Mouse (Mus musculus): ENCODE results near the gene Sik1. TPM values are rescaled to one million over a fixed set of nuclear protein-coding genes. Genes with fewer than 3 reads are reported as not detected.

Sik1 gene
- polyA plus RNA-seq, 1 experiment: 37.1 TPM

- Histone ChIP-seq H3K79me2 (ENCODE audit: control insufficient read depth, insufficient read depth) (no peaks in the 10 kb centered on the region), H3K27me3 (ENCODE audit: control insufficient read depth, insufficient read depth, insufficient read length) (no peaks in the 10 kb centered on the region), H3K4me3 (no peak overlapping the region), H3K36me3 (ENCODE audit: control insufficient read depth, insufficient read depth) (no peaks in the 10 kb centered on the region), H3K4me2 (ENCODE audit: low read depth) (no peak overlapping the region), H3ac (ENCODE audit: control insufficient read depth, insufficient read length) (no peak overlapping the region)
- no peak for TF ChIP-seq POLR2A (IDR thresholded peaks at IDR 0.05; ENCODE audit: insufficient read length, low read depth)
- TF ChIP-seq SRF (IDR thresholded peaks at IDR 0.05; ENCODE audit: control insufficient read depth, insufficient read length, low read depth): no peak
- TF ChIP-seq CEBPB (IDR thresholded peaks at IDR 0.05; ENCODE audit: insufficient read depth, poor library complexity, severe bottlenecking): no peak
- TF ChIP-seq MAX (IDR thresholded peaks at IDR 0.05; ENCODE audit: low read depth): no peak
- TF ChIP-seq MYOG (IDR thresholded peaks at IDR 0.05; ENCODE audit: control insufficient read depth in 1 of 3, insufficient read depth in 1 of 3, insufficient read length in 2 of 3, low read depth in 2 of 3): no peak
- TF ChIP-seq POLR2AphosphoS2 (IDR thresholded peaks at IDR 0.05; ENCODE audit: insufficient read length, low read depth): no peak
- no peak for TF ChIP-seq USF1 (IDR thresholded peaks at IDR 0.05; ENCODE audit: low read depth)
- TF ChIP-seq REST (IDR thresholded peaks at IDR 0.05; ENCODE audit: insufficient read depth, insufficient read length): no peak
- no peak for TF ChIP-seq TCF12 (IDR thresholded peaks at IDR 0.05; ENCODE audit: insufficient read depth, poor library complexity, severe bottlenecking)
- no peak for TF ChIP-seq TCF3 (IDR thresholded peaks at IDR 0.05; ENCODE audit: insufficient read length, low read depth)
- TF ChIP-seq MYOD1 (IDR thresholded peaks at IDR 0.05; ENCODE audit: control insufficient read depth in 1 of 3, insufficient read length in 2 of 3, low read depth in 2 of 3): no peak
- TF ChIP-seq E2F4 (IDR thresholded peaks at IDR 0.05; ENCODE audit: insufficient read depth): no peak
These were observed 45.7 kb downstream of the Sik1 start for GRCm38 (mm10) chr17:31809894-31810293.

- Histone ChIP-seq H3K27me3 (ENCODE audit: control insufficient read depth, insufficient read depth, insufficient read length) (no peaks in the 10 kb centered on the region), H3K4me3 (no peak overlapping the region), H3K79me2 (ENCODE audit: control insufficient read depth, insufficient read depth) (no peaks in the 10 kb centered on the region), H3K4me2 (ENCODE audit: low read depth) (no peak overlapping the region), H3ac (ENCODE audit: control insufficient read depth, insufficient read length) (no peak overlapping the region), H3K36me3 (ENCODE audit: control insufficient read depth, insufficient read depth) (no peaks in the 10 kb centered on the region)
- TF ChIP-seq POLR2A (IDR thresholded peaks at IDR 0.05; ENCODE audit: insufficient read length, low read depth) (no peak), USF1 (IDR thresholded peaks at IDR 0.05; ENCODE audit: low read depth) (no peak), SRF (IDR thresholded peaks at IDR 0.05; ENCODE audit: control insufficient read depth, insufficient read length, low read depth) (no peak), REST (IDR thresholded peaks at IDR 0.05; ENCODE audit: insufficient read depth, insufficient read length) (no peak), TCF3 (IDR thresholded peaks at IDR 0.05; ENCODE audit: insufficient read length, low read depth) (no peak), E2F4 (IDR thresholded peaks at IDR 0.05; ENCODE audit: insufficient read depth) (no peak), TCF12 (IDR thresholded peaks at IDR 0.05; ENCODE audit: insufficient read depth, poor library complexity, severe bottlenecking) (no peak), MYOD1 (IDR thresholded peaks at IDR 0.05; ENCODE audit: control insufficient read depth in 1 of 3, insufficient read length in 2 of 3, low read depth in 2 of 3) (no peak)
These were observed 46.5 kb downstream of the Sik1 start for GRCm38 (mm10) chr17:31809136-31809535.

- H3K79me2 ChIP-seq (ENCODE audit: control insufficient read depth, insufficient read depth): no peaks in the 10 kb centered on the region
- no peak overlapping the region for H3K4me3 ChIP-seq
- no peaks in the 10 kb centered on the region for H3K27me3 ChIP-seq (ENCODE audit: control insufficient read depth, insufficient read depth, insufficient read length)
- no peaks in the 10 kb centered on the region for H3K36me3 ChIP-seq (ENCODE audit: control insufficient read depth, insufficient read depth)
- peak overlapping the region; percentile 44 for H3K4me2 ChIP-seq (ENCODE audit: low read depth)
- no peak overlapping the region for H3ac ChIP-seq (ENCODE audit: control insufficient read depth, insufficient read length)
- TF ChIP-seq MYOD1 (IDR thresholded peaks at IDR 0.05; ENCODE audit: control insufficient read depth in 1 of 3, insufficient read length in 2 of 3, low read depth in 2 of 3) (peak in 1 of 3 experiments; percentile 38), MYOG (IDR thresholded peaks at IDR 0.05; ENCODE audit: control insufficient read depth in 1 of 3, insufficient read depth in 1 of 3, insufficient read length in 2 of 3, low read depth in 2 of 3) (peak in 1 of 3 experiments; percentile 18), E2F4 (IDR thresholded peaks at IDR 0.05; ENCODE audit: insufficient read depth) (no peak), POLR2A (IDR thresholded peaks at IDR 0.05; ENCODE audit: insufficient read length, low read depth) (peak; percentile 16)
These were observed 47.3 kb downstream of the Sik1 start for GRCm38 (mm10) chr17:31808082-31808875.

DNA sequence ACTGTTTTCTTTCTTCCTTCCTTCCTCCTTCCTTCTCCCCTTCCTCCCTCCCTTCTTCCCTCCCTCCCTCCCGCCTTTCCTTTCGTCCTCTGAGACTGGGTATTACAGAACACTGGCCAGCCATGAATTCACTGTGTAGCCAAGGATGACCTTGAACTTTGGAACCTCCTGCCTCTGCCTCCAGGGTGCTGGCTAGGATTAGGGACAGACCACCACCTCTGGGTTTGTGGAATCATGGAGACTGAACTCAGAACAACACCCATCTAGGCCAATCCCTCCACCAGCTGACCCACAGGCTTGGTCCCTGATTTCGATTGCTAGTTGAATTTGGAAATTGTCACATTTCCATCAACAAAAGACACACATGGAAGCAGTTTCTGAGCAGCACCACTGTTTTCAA, 49.1 kb downstream of the Sik1 start:
- no peak overlapping the region for H3K4me2 ChIP-seq (ENCODE audit: low read depth)
- TF ChIP-seq MAX (IDR thresholded peaks at IDR 0.05; ENCODE audit: low read depth) (no peak), MYOG (IDR thresholded peaks at IDR 0.05; ENCODE audit: control insufficient read depth in 1 of 3, insufficient read depth in 1 of 3, insufficient read length in 2 of 3, low read depth in 2 of 3) (no peak), TCF3 (IDR thresholded peaks at IDR 0.05; ENCODE audit: insufficient read length, low read depth) (no peak), REST (IDR thresholded peaks at IDR 0.05; ENCODE audit: insufficient read depth, insufficient read length) (no peak), POLR2AphosphoS2 (IDR thresholded peaks at IDR 0.05; ENCODE audit: insufficient read length, low read depth) (no peak), USF1 (IDR thresholded peaks at IDR 0.05; ENCODE audit: low read depth) (no peak), E2F4 (IDR thresholded peaks at IDR 0.05; ENCODE audit: insufficient read depth) (no peak), POLR2A (IDR thresholded peaks at IDR 0.05; ENCODE audit: insufficient read length, low read depth) (no peak), SRF (IDR thresholded peaks at IDR 0.05; ENCODE audit: control insufficient read depth, insufficient read length, low read depth) (no peak), TCF12 (IDR thresholded peaks at IDR 0.05; ENCODE audit: insufficient read depth, poor library complexity, severe bottlenecking) (no peak), MYOD1 (IDR thresholded peaks at IDR 0.05; ENCODE audit: control insufficient read depth in 1 of 3, insufficient read length in 2 of 3, low read depth in 2 of 3) (no peak), CEBPB (IDR thresholded peaks at IDR 0.05; ENCODE audit: insufficient read depth, poor library complexity, severe bottlenecking) (no peak)
- no peaks in the 10 kb centered on the region for H3K36me3 ChIP-seq (ENCODE audit: control insufficient read depth, insufficient read depth)
- no peak overlapping the region for H3K4me3 ChIP-seq
- no peaks in the 10 kb centered on the region for H3K27me3 ChIP-seq (ENCODE audit: control insufficient read depth, insufficient read depth, insufficient read length)
- no peak overlapping the region for H3ac ChIP-seq (ENCODE audit: control insufficient read depth, insufficient read length)
- no peaks in the 10 kb centered on the region for H3K79me2 ChIP-seq (ENCODE audit: control insufficient read depth, insufficient read depth)

All from myocyte (in vitro differentiated cells).